Mouse (Mus musculus) CD4-positive, CD25-positive, alpha-beta regulatory T cell (primary cell): ENCODE results near the gene Hnrnpa0. TPM values are rescaled to one million over a fixed set of nuclear protein-coding genes. Genes with fewer than 3 reads are reported as not detected.

ENCODE experiments used
- polyA plus RNA-seq: library from polyadenylated mRNA; unstranded; fragments of 100-300 nt; shearing (Covaris generic); gene quantifications from one replicate; pipeline ENCODE4 v1.2.1, GENCODE M21; 2017

Hnrnpa0 gene
- 76.4 TPM for polyA plus RNA-seq

GRCm38 (mm10) chr13:58128396-58128767 is at the start of gene Hnrnpa0:
TSS of gene Hnrnpa0 (minus strand) at chr13:58128556.

GRCm38 (mm10) chr13:58157447-58158098 is 29.2 kb upstream of the Hnrnpa0 start, which contains the start of gene Idnk:
TSS of gene Idnk (plus strand) at chr13:58157649.

GRCm38 (mm10) chr13:58113061-58113900 is 15.1 kb downstream of the Hnrnpa0 start, which contains the start of gene Klhl3:
TSS of gene Klhl3 (minus strand) at chr13:58113592.

Other genes with a start within 250 kb of the Hnrnpa0 start
- not detected for gene Spock1, start 220.2 kb downstream of the Hnrnpa0 start, polyA plus RNA-seq
- gene Klhl3, start 15.0 kb downstream of the Hnrnpa0 start, polyA plus RNA-seq, result 2.3 TPM
- gene Idnk, start 29.1 kb upstream of the Hnrnpa0 start, polyA plus RNA-seq, result 159 TPM
- gene Ubqln1, start 87.1 kb upstream of the Hnrnpa0 start, polyA plus RNA-seq, result 141 TPM
- 0.53 TPM for gene Gkap1, start 147.1 kb upstream of the Hnrnpa0 start, polyA plus RNA-seq
- not detected for gene Kif27, start 230.6 kb upstream of the Hnrnpa0 start, polyA plus RNA-seq